Mouse (Mus musculus) C2C12 (cell line): Measurements from ENCODE around the gene Capn8.

Experiments
- CEBPB ChIP-seq: IDR thresholded peaks from one replicate; pipeline ENCODE4 v1.6.1; 2011; ENCODE audit warnings: low read depth, mild to moderate bottlenecking, control low read depth, moderate library complexity
- CTCF ChIP-seq: IDR thresholded peaks from one replicate; pipeline ENCODE4 v1.5.1; 2011; ENCODE audit not compliant: control insufficient read depth, insufficient read depth, insufficient read length
- MAX ChIP-seq: IDR thresholded peaks from one replicate; pipeline ENCODE4 v1.6.1; 2011; ENCODE audit warnings: mild to moderate bottlenecking, control low read depth
- USF1 ChIP-seq: IDR thresholded peaks from one replicate; pipeline ENCODE4 v1.6.1; 2011; ENCODE audit warnings: low read depth, mild to moderate bottlenecking, control low read depth, moderate library complexity

DNA sequence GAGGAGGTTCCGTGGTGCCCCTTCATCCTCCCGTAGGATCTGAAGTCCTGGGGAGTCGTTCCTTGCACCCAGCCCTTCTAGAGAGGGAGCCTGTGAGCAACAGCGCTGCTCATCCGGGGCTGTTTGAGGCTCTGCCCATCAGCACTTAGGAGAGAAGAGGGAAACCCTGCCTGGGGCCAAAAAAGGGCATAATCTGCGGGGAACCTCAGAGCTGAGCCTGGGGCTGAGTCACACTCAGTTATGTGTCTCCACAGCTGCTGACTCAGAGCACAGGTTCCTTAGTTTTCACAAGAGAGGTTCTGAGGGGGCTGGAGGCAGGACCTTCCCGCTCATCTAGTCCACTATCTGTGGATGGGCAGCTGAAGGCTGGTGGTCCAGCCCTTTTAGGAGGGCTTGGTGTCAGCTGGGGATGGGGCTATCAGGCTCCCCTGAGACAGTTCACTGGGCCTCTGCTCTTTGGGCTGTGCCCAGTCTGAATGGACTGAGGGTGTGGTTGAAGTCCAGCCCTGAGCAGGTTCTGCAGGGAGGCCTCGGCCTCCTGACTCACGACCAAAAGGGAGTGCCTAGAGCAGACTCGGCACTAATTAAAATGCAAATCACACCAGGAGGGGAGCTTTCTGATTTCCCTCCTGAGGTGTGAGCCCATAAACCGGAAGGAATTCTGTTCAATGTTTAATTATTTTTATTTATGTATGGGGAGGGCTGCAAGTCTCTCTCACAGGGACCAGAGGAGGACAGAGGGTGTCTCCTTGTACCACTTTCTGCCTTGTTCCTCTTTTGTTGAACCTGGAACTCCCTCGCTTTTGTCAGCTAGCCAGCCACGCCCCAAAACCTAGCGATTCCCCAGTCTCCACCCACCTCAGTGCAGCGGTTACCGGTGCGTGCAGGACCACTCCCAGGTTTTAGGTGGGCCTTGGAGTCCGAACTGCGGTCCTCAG is 36.6 kb upstream of the Capn8 start:
- no peak for TF ChIP-seq CTCF
- TF ChIP-seq CEBPB, result no peak
- TF ChIP-seq USF1, result no peak
- TF ChIP-seq MAX, result no peak
